Mouse (Mus musculus): ENCODE data around the gene St3gal3.

GRCm38 (mm10) chr4:118098571-118098970, 36.1 kb downstream of the St3gal3 start:
- TF ChIP-seq POLR2A (IDR thresholded peaks at IDR 0.05; ENCODE audit: insufficient read depth, low read depth, low read length): no peak
- no peak for TF ChIP-seq CTCF (IDR thresholded peaks at IDR 0.05)
- no peak for TF ChIP-seq EP300 (IDR thresholded peaks at IDR 0.05; ENCODE audit: insufficient read depth, low read depth, low read length)
